Mouse (Mus musculus): ENCODE measurements around the gene Clpsl2. TPM values are rescaled to one million over a fixed set of nuclear protein-coding genes. Genes with fewer than 3 reads are reported as not detected.
A peak's percentile ranks its signal among the peaks of the same experiment; 100 is the strongest.

Clpsl2 gene
- total RNA-seq, 1 experiment, result not detected

GRCm38 (mm10) chr17:28517956-28518614, 31.1 kb upstream of the Clpsl2 start:
- no peak for DNase-seq (ENCODE audit: low read depth, low spot score)
- H3K4me3 ChIP-seq (ENCODE audit: insufficient read depth in 1 of 2, low read depth in 1 of 2, low read length in 2 of 2, poor library complexity in 1 of 2, severe bottlenecking in 1 of 2), result peak overlapping the region; percentile 82 to 86
- TF ChIP-seq HCFC1 (IDR thresholded peaks at IDR 0.05; ENCODE audit: borderline replicate concordance, insufficient read depth, low read length) (no peak), MAFK (IDR thresholded peaks at IDR 0.05; ENCODE audit: insufficient read depth, low read depth, low read length) (peak; percentile 50; the same call in 1 of the 2 replicates)
- H3K36me3 ChIP-seq (ENCODE audit: control insufficient read depth, insufficient read depth, low read length, poor library complexity, severe bottlenecking), result no peaks in the 10 kb centered on the region
- no peaks in the 10 kb centered on the region for H3K9me3 ChIP-seq (ENCODE audit: control insufficient read depth, insufficient read depth, low read depth, low read length)
- peaks cover 4 to 19% of the 10 kb centered on the region in 2 experiments; a peak in 3 of 4 replicates for H3K4me1 ChIP-seq (ENCODE audit: control insufficient read depth in 2 of 2, insufficient read depth in 2 of 2, low read length in 2 of 2, poor library complexity in 1 of 2)
- H3K27ac ChIP-seq (ENCODE audit: insufficient read depth, low read depth, low read length, poor library complexity, severe bottlenecking), result no peak overlapping the region; the same call in 1 of the 2 replicates
- peak overlapping the region; percentile 80 for H3K9ac ChIP-seq (ENCODE audit: insufficient read depth, low read depth, low read length, poor library complexity, severe bottlenecking)
- in situ Hi-C loops (cut with MboI; ENCODE audit: low sequenced_read_pairs in 2 of 2, unreplicated experiment in 2 of 2), result no loop called here

GRCm38 (mm10) chr17:28518615-28519071, 30.6 kb upstream of the Clpsl2 start:
- no peak for TF ChIP-seq MAFK (IDR thresholded peaks at IDR 0.05; ENCODE audit: insufficient read depth, low read depth, low read length)
- no peak for TF ChIP-seq CHD2 (IDR thresholded peaks at IDR 0.05; ENCODE audit: low read depth, low read length)
- no peak for TF ChIP-seq ZNF384 (IDR thresholded peaks at IDR 0.05; ENCODE audit: low read depth, low read length)
- TF ChIP-seq HCFC1 (IDR thresholded peaks at IDR 0.05; ENCODE audit: borderline replicate concordance, insufficient read depth, low read length), result no peak
- no peak for TF ChIP-seq ZC3H11A (IDR thresholded peaks at IDR 0.05; ENCODE audit: borderline replicate concordance, low read depth, low read length)
- peak overlapping the region; percentile 80 for H3K9ac ChIP-seq (ENCODE audit: insufficient read depth, low read depth, low read length, poor library complexity, severe bottlenecking)
- no peaks in the 10 kb centered on the region for H3K9me3 ChIP-seq (ENCODE audit: control insufficient read depth, insufficient read depth, low read depth, low read length)
- DNase-seq (ENCODE audit: low read depth, low spot score), result no peak
- H3K4me1 ChIP-seq (ENCODE audit: control insufficient read depth in 2 of 2, insufficient read depth in 2 of 2, low read length in 2 of 2, poor library complexity in 1 of 2), result peaks cover 4 to 19% of the 10 kb centered on the region in 2 experiments; a peak in 3 of 4 replicates
- H3K36me3 ChIP-seq (ENCODE audit: control insufficient read depth, insufficient read depth, low read length, poor library complexity, severe bottlenecking), result no peaks in the 10 kb centered on the region
- no peak overlapping the region for H3K27ac ChIP-seq (ENCODE audit: insufficient read depth, low read depth, low read length, poor library complexity, severe bottlenecking)
- in situ Hi-C loops (cut with MboI; ENCODE audit: low sequenced_read_pairs in 2 of 2, unreplicated experiment in 2 of 2), result no loop called here
- peak overlapping the region; percentile 82 to 86 for H3K4me3 ChIP-seq (ENCODE audit: insufficient read depth in 1 of 2, low read depth in 1 of 2, low read length in 2 of 2, poor library complexity in 1 of 2, severe bottlenecking in 1 of 2)

- no peak overlapping the region for H3K4me3 ChIP-seq (ENCODE audit: insufficient read depth in 1 of 2, low read depth in 1 of 2, low read length in 2 of 2, poor library complexity in 1 of 2, severe bottlenecking in 1 of 2)
- H3K36me3 ChIP-seq (ENCODE audit: control insufficient read depth, insufficient read depth, low read length, poor library complexity, severe bottlenecking), result no peaks in the 10 kb centered on the region
- no peak overlapping the region for H3K27ac ChIP-seq (ENCODE audit: insufficient read depth, low read depth, low read length, poor library complexity, severe bottlenecking)
- no peak overlapping the region for H3K9ac ChIP-seq (ENCODE audit: insufficient read depth, low read depth, low read length, poor library complexity, severe bottlenecking)
- DNase-seq (ENCODE audit: low read depth, low spot score), result no peak
- no peak for TF ChIP-seq ZNF384 (IDR thresholded peaks at IDR 0.05; ENCODE audit: low read depth, low read length)
- in situ Hi-C loops (cut with MboI; ENCODE audit: low sequenced_read_pairs in 2 of 2, unreplicated experiment in 2 of 2), result no loop called here
- H3K9me3 ChIP-seq (ENCODE audit: control insufficient read depth, insufficient read depth, low read depth, low read length), result no peaks in the 10 kb centered on the region
- peaks cover 4 to 25% of the 10 kb centered on the region in 2 experiments; a peak in 3 of 4 replicates for H3K4me1 ChIP-seq (ENCODE audit: control insufficient read depth in 2 of 2, insufficient read depth in 2 of 2, low read length in 2 of 2, poor library complexity in 1 of 2)
These were observed 29.4 kb upstream of the Clpsl2 start for GRCm38 (mm10) chr17:28519827-28520226.

GRCm38 (mm10) chr17:28520561-28520960, 28.6 kb upstream of the Clpsl2 start:
- Histone ChIP-seq H3K9me3 (ENCODE audit: control insufficient read depth, insufficient read depth, low read depth, low read length) (no peaks in the 10 kb centered on the region), H3K9ac (ENCODE audit: insufficient read depth, low read depth, low read length, poor library complexity, severe bottlenecking) (no peak overlapping the region), H3K4me1 (ENCODE audit: control insufficient read depth in 2 of 2, insufficient read depth in 2 of 2, low read length in 2 of 2, poor library complexity in 1 of 2) (peaks cover 4 to 25% of the 10 kb centered on the region in 2 experiments; a peak in 3 of 4 replicates), H3K27ac (ENCODE audit: insufficient read depth, low read depth, low read length, poor library complexity, severe bottlenecking) (no peak overlapping the region), H3K4me3 (ENCODE audit: insufficient read depth in 1 of 2, low read depth in 1 of 2, low read length in 2 of 2, poor library complexity in 1 of 2, severe bottlenecking in 1 of 2) (no peak overlapping the region), H3K36me3 (ENCODE audit: control insufficient read depth, insufficient read depth, low read length, poor library complexity, severe bottlenecking) (no peaks in the 10 kb centered on the region)
- in situ Hi-C loops (cut with MboI; ENCODE audit: low sequenced_read_pairs in 2 of 2, unreplicated experiment in 2 of 2), result no loop called here
- TF ChIP-seq CHD2 (IDR thresholded peaks at IDR 0.05; ENCODE audit: low read depth, low read length) (no peak), ZC3H11A (IDR thresholded peaks at IDR 0.05; ENCODE audit: borderline replicate concordance, low read depth, low read length) (no peak), ZNF384 (IDR thresholded peaks at IDR 0.05; ENCODE audit: low read depth, low read length) (no peak)
- no peak for DNase-seq (ENCODE audit: low read depth, low spot score)
